Mouse (Mus musculus): Measurements from ENCODE around the gene Ctcf.
"Not testable (repeated sequence)": the region's sequence is repeated elsewhere in the genome, so short reads cannot be mapped to it uniquely, and the experiment has no call there.

The Ctcf gene

DNA sequence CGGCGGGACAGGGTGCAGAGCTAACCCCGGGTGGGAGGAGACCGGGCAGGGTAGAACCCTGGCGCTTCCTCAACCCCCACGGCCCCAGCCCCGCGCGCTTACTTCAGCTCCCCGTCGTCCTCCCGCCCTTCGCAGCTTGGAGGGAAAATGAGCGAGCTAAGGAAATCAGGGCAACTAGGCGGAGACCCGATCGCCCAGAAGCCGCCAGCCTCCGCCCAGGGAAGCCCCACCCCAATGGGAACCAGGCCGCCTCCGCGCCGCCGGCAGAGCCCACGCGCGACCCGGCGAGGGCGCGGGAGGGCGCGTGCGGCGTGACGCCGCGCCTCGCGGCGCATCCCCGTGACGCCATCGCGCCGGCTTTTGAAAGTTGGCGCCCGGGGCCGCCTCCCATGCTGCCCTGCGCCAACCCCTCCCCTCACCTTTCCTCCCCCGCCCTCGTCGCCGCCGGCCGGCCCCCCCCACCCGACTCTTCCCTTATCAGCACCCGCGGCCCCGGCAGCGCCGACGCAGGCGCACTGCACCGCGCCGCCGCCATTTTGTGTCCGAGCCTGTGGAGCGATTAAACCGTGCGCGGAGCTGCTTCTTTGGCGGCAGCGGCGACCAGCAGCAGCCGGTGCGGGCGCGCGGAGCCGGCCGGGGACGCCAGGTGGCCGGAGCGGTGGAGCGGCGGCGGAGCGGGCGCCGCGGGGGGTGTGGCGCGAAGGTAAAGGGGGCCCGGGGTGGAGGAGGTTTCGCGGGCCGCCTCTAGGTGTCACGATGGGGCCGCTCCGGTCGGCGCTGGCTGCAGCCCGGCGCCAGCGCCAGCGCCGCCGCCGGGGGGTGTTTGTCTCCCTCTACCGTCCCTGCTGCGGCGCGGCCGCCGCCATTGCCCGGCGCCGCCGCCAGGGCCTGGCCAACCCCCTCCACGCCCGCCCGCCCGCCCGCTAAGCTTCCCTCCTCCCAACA, at the start of gene Ctcf:
TSS of gene Ctcf (plus strand) at position 551 of the 945 bp plus-strand sequence.
- peak; percentile 89 for DNase-seq (ENCODE audit: low spot score)

- DNase-seq (ENCODE audit: low spot score), result no peak
Measured at GRCm38 (mm10) chr8:105592431-105592830, 43.9 kb upstream of the Ctcf start.

- no peak for DNase-seq (ENCODE audit: low spot score)
Measured at GRCm38 (mm10) chr8:105593859-105594258, 42.5 kb upstream of the Ctcf start.

- no peak for DNase-seq (ENCODE audit: low spot score)
Measured at GRCm38 (mm10) chr8:105594451-105595242, 41.7 kb upstream of the Ctcf start.

GRCm38 (mm10) chr8:105596362-105597034, 39.9 kb upstream of the Ctcf start:
- peak; percentile 58 for DNase-seq (ENCODE audit: low spot score)

GRCm38 (mm10) chr8:105598777-105599176, 37.6 kb upstream of the Ctcf start:
- DNase-seq (ENCODE audit: low spot score), result no peak

- DNase-seq (ENCODE audit: low spot score), result no peak
Measured at GRCm38 (mm10) chr8:105601301-105601700, 35.1 kb upstream of the Ctcf start.

- not testable (repeated sequence) for DNase-seq (ENCODE audit: low spot score)
Measured at GRCm38 (mm10) chr8:105602540-105602939, 33.8 kb upstream of the Ctcf start.

DNA sequence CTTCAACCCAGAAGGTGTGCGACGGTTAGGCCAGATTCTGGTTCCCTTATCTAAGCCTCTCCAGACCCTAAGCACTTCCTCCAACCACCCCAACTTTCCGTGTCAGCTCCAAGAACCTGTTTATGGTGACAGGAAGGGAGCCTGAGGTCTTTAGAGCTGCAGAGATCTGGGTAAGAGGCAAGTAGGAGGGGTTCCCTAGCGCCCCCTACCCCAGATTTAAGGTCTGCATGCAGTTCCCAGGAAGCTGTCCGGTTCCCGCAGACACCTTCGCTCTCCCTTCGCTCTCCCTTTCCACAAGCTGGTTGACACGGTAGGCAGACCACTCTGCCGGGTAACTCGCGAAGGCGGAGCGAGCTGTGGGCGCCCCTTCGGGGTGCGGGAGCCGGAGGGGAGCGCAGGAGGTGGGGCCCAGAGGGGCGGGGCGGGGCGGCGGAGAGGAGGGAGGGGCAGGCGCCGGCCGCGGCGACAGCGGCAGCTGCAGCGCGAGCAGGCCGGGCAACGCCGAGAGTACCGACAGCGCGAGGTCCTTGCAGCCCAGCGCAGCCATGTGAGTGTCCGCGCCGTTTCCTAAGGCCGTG, 31.5 kb upstream of the Ctcf start, which contains the start of gene Ripor1:
TSS of gene Ripor1 (plus strand) at position 452 of the 578 bp plus-strand sequence.
- peak; percentile 70 for DNase-seq (ENCODE audit: low spot score)

DNA sequence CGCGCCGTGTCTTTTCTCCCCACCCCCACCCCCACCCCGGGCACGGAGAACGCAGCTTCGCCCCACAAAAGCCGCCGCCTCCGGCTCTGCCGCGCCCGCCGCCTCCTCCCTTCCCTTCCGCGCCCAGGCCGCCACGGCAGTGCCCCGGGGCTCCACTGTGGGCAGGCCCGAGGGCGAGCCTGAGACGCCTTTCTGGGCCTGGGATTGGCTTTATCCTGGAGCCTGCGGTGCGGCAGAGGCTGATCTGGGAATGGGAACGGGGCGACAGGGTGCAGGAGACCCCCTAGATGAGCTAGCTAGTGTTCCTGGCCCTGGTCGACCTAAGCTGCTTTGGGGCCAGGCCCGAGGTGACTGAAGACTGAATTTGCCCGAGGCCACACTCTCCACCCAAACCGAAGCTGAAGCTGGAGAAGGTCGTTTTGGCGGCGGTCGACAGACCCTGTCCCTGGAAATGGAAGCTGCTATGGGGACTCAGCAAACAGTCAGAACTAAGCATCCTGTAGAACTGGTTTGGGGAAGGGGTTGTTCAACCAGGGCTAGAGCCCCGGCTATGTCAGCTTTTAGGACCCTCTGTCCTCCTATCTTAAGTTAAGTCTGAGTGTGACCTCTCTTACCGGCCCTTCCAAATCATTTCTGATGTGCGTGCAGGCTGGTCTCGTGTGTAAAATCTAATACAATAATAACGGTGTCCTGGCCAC, 30.7 kb upstream of the Ctcf start:
- DNase-seq (ENCODE audit: low spot score), result peak; percentile 49

GRCm38 (mm10) chr8:105606189-105607023, 30.0 kb upstream of the Ctcf start:
- peak; percentile 46 for DNase-seq (ENCODE audit: low spot score)

- no peak for DNase-seq (ENCODE audit: low spot score)
Measured at GRCm38 (mm10) chr8:105607062-105607461, 29.3 kb upstream of the Ctcf start.

GRCm38 (mm10) chr8:105607684-105608083, 28.7 kb upstream of the Ctcf start:
- no peak for DNase-seq (ENCODE audit: low spot score)

GRCm38 (mm10) chr8:105609355-105609754, 27.0 kb upstream of the Ctcf start:
- no peak for DNase-seq (ENCODE audit: low spot score)

DNA sequence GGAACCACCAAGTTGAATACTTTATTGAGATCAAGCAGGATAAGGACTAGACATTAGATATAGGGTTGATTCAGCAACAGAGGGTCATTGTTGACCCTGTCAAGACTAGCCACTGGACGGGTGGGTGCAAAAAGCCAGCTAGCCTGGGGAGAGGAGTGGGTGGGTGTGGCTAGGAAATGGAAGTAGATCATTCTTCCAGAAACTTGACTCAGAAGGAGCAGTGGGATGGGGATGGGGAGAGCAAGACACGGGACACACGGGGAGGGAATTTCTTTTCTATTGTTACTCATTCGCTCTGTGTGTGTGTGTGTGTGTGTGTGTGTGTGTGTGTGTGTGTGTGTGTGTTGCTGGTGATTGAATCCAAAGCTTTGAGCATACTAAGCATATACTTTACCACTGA, 26.6 kb upstream of the Ctcf start:
- DNase-seq (ENCODE audit: low spot score), result no peak

- no peak for DNase-seq (ENCODE audit: low spot score)
Measured at GRCm38 (mm10) chr8:105611836-105612235, 24.5 kb upstream of the Ctcf start.

- no peak for DNase-seq (ENCODE audit: low spot score)
Measured at GRCm38 (mm10) chr8:105613037-105613436, 23.3 kb upstream of the Ctcf start.

GRCm38 (mm10) chr8:105613830-105614511, 22.4 kb upstream of the Ctcf start:
- DNase-seq (ENCODE audit: low spot score), result no peak

DNA sequence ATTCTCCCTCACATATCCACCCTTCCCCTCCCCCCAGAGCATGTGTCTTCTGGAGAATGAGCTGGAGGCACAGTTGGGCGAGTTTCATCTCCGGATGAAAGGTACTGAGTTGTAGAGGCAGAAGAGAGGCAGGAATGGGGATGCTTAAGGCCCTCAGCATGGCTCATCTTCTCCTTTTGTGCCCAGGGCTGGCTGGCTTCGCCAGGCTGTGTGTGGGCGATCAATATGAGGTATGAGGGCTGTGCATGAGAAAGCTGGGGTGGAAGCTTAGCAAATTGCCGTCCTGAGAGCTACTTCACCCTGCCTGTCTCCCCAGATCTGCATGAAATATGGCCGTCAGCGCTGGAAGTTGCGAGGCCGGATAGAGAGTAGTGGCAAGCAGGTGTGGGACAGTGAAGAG, 20.4 kb upstream of the Ctcf start:
- no peak for DNase-seq (ENCODE audit: low spot score)

Measured in spleen, adult 12 weeks (tissue).